Mouse (Mus musculus): ENCODE results near the gene Spata21. TPM values are rescaled to one million over a fixed set of nuclear protein-coding genes. Genes with fewer than 3 reads are reported as not detected.

Gene Spata21
- polyA plus RNA-seq, 1 experiment from 2014 or later: 0.11 TPM

DNA sequence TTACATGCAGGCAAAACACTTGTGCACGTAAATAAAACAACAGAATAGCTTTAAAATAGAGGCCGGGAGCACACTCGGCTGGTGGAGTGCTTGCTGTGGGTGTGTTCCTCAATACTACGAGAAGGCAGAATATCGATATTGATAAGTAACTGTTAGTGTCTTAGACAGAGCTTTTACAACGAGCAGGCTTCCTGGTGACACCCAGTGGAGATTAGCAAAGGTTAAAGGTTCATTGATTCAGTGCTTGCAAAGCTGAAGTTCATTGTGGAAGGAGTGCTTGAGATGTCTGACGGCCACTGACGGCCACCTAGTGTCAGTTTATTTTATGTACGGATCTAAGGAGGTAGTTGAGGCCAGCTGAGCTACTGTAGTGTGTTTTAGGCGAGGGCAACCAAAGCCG, 71.0 kb downstream of the Spata21 start:
- Histone ChIP-seq H3K4me2 (replicated peaks; ENCODE audit: low read depth) (no peak overlapping the region), H3K4me1 (replicated peaks; ENCODE audit: control insufficient read depth, insufficient read depth) (no peaks in the 10 kb centered on the region), H3K27me3 (ENCODE audit: control insufficient read depth, insufficient read depth, low read length) (no peaks in the 10 kb centered on the region), H3K9ac (ENCODE audit: low read length) (no peak overlapping the region), H3K36me3 (ENCODE audit: control insufficient read depth, insufficient read depth, low read length) (no peaks in the 10 kb centered on the region), H3K4me3 (ENCODE audit: low read depth, low read length) (no peak overlapping the region), H3K27ac (replicated peaks) (no peak overlapping the region), H3K9me3 (ENCODE audit: control insufficient read depth, low read length) (no peaks in the 10 kb centered on the region)
- 40% methylated on average over 11 of the region's 11 CpGs for WGBS
- TF ChIP-seq CTCF (IDR thresholded peaks at IDR 0.05; ENCODE audit: low read depth) (peak; percentile 28), EP300 (optimal IDR thresholded peaks at IDR 0.05) (no peak)
- ATAC-seq (ENCODE audit: low FRiP score, low TSS enrichment) (peak; percentile 51), DNase-seq (ENCODE audit: low spot score) (no peak)

DNA sequence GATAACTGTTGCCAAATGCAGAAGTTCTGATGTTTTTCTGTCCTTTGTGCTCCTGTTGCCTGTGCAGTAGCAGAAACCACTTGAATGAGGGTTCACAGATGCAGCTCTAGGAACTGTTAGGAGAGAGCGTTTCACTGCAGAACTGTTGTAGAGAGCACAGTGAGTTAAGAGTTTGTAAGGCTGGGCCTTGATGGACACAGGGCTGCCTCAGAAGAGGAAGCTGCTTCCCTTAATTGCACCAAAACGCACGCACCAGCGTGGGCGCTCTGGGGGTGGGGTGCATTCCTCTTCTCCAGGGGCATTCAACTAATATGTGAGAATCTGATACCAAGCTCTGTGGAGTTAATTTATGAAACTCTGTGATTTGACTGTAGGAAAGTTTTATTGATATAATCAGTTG, 71.5 kb downstream of the Spata21 start:
- H3K4me1 ChIP-seq (replicated peaks; ENCODE audit: control insufficient read depth, insufficient read depth): no peaks in the 10 kb centered on the region
- H3K27me3 ChIP-seq (ENCODE audit: control insufficient read depth, insufficient read depth, low read length): no peaks in the 10 kb centered on the region
- 39% methylated on average over 5 of the region's 5 CpGs for WGBS
- DNase-seq (ENCODE audit: low spot score) (no peak), ATAC-seq (ENCODE audit: low FRiP score, low TSS enrichment) (no peak)
- H3K27ac ChIP-seq (replicated peaks): 0 out of 2 replicates have a peak overlapping the region, but pooled peaks have one; percentile 8
- H3K36me3 ChIP-seq (ENCODE audit: control insufficient read depth, insufficient read depth, low read length): no peaks in the 10 kb centered on the region
- H3K9me3 ChIP-seq (ENCODE audit: control insufficient read depth, low read length): no peaks in the 10 kb centered on the region
- H3K9ac ChIP-seq (ENCODE audit: low read length): no peak overlapping the region
- no peak overlapping the region for H3K4me2 ChIP-seq (replicated peaks; ENCODE audit: low read depth)
- TF ChIP-seq CTCF (IDR thresholded peaks at IDR 0.05; ENCODE audit: low read depth): no peak
- no peak for TF ChIP-seq EP300 (optimal IDR thresholded peaks at IDR 0.05)
- H3K4me3 ChIP-seq (ENCODE audit: low read depth, low read length): no peak overlapping the region

DNA sequence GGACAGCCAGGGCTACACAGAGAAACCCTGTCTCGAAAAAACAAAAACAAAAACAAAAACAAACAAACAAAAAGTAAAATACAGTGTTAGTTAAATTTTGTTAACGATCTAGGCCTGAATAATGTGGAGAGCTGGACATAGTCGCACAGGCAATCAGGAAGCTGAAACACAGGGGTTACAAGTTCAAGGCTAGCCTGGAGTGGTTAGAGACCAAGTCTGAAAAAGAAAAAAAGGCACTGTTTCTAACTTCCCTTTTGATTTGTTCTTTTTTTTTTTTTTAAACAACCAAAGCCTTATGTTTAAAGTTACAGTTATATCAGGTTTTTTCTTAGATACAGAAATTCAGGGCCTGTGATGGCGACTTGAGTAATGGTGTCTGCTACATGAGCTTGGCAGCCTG, 72.1 kb downstream of the Spata21 start:
- H3K4me1 ChIP-seq (replicated peaks; ENCODE audit: control insufficient read depth, insufficient read depth): no peaks in the 10 kb centered on the region
- H3K4me3 ChIP-seq (ENCODE audit: low read depth, low read length): no peak overlapping the region
- H3K4me2 ChIP-seq (replicated peaks; ENCODE audit: low read depth): no peak overlapping the region
- no peaks in the 10 kb centered on the region for H3K36me3 ChIP-seq (ENCODE audit: control insufficient read depth, insufficient read depth, low read length)
- DNase-seq (ENCODE audit: low spot score) (no peak), ATAC-seq (ENCODE audit: low FRiP score, low TSS enrichment) (no peak)
- no peaks in the 10 kb centered on the region for H3K27me3 ChIP-seq (ENCODE audit: control insufficient read depth, insufficient read depth, low read length)
- 80% methylated on average over 4 of the region's 4 CpGs for WGBS
- TF ChIP-seq CTCF (IDR thresholded peaks at IDR 0.05; ENCODE audit: low read depth): no peak
- TF ChIP-seq EP300 (optimal IDR thresholded peaks at IDR 0.05): no peak
- no peak overlapping the region for H3K27ac ChIP-seq (replicated peaks)
- H3K9me3 ChIP-seq (ENCODE audit: control insufficient read depth, low read length): no peaks in the 10 kb centered on the region
- H3K9ac ChIP-seq (ENCODE audit: low read length): no peak overlapping the region

- H3K27me3 ChIP-seq (ENCODE audit: control insufficient read depth, insufficient read depth, low read length): no peaks in the 10 kb centered on the region
- no peak for DNase-seq (ENCODE audit: low spot score)
- no peak overlapping the region for H3K4me2 ChIP-seq (replicated peaks; ENCODE audit: low read depth)
- TF ChIP-seq CTCF (IDR thresholded peaks at IDR 0.05; ENCODE audit: low read depth) (no peak), EP300 (optimal IDR thresholded peaks at IDR 0.05) (no peak)
- H3K9me3 ChIP-seq (ENCODE audit: control insufficient read depth, low read length): no peaks in the 10 kb centered on the region
- H3K36me3 ChIP-seq (ENCODE audit: control insufficient read depth, insufficient read depth, low read length): no peaks in the 10 kb centered on the region
- no peak overlapping the region for H3K4me3 ChIP-seq (ENCODE audit: low read depth, low read length)
- H3K27ac ChIP-seq (replicated peaks): no peak overlapping the region
- WGBS: 76% methylated on average over 6 of the region's 6 CpGs
- ATAC-seq (ENCODE audit: low FRiP score, low TSS enrichment): no peak
- no peaks in the 10 kb centered on the region for H3K4me1 ChIP-seq (replicated peaks; ENCODE audit: control insufficient read depth, insufficient read depth)
- no peak overlapping the region for H3K9ac ChIP-seq (ENCODE audit: low read length)
Observed at GRCm38 (mm10) chr4:141161699-141162208, 73.6 kb downstream of the Spata21 start.

Other genes starting within 250 kb of the Spata21 start
- 1.3 and 2.1 TPM in 2 replicates for gene Padi1, start 242.6 kb upstream of the Spata21 start, polyA plus RNA-seq (2015; fragmentation: Nextera tagmentation; extraction: Ambion mirVana)
- 0.64 and 0.69 TPM in 2 replicates for gene Padi2, start 182.0 kb upstream of the Spata21 start, polyA plus RNA-seq (2015; fragmentation: Nextera tagmentation; extraction: Ambion mirVana)
- gene Sdhb, start 127.1 kb upstream of the Spata21 start, polyA plus RNA-seq (2015; fragmentation: Nextera tagmentation; extraction: Ambion mirVana): 374 and 382 TPM in 2 replicates
- 14.4 and 15.9 TPM in 2 replicates for gene Atp13a2, start 101.5 kb upstream of the Spata21 start, polyA plus RNA-seq (2015; fragmentation: Nextera tagmentation; extraction: Ambion mirVana)
- gene Mfap2, start 77.9 kb upstream of the Spata21 start, polyA plus RNA-seq (2015; fragmentation: Nextera tagmentation; extraction: Ambion mirVana): 244 and 247 TPM in 2 replicates
- gene Crocc, start 27.8 kb upstream of the Spata21 start, polyA plus RNA-seq (2015; fragmentation: Nextera tagmentation; extraction: Ambion mirVana): 1.4 and 1.6 TPM in 2 replicates
- gene Necap2, start 10.0 kb upstream of the Spata21 start, polyA plus RNA-seq (2015; fragmentation: Nextera tagmentation; extraction: Ambion mirVana): 77.7 and 81.1 TPM in 2 replicates
- 28.6 and 29.6 TPM in 2 replicates for gene Szrd1, start 51.4 kb downstream of the Spata21 start, polyA plus RNA-seq (2015; fragmentation: Nextera tagmentation; extraction: Ambion mirVana)
- gene Fbxo42, start 59.6 kb downstream of the Spata21 start, polyA plus RNA-seq (2015; fragmentation: Nextera tagmentation; extraction: Ambion mirVana): 9.8 and 11.5 TPM in 2 replicates
- gene Rsg1, start 125.6 kb downstream of the Spata21 start, polyA plus RNA-seq (2015; fragmentation: Nextera tagmentation; extraction: Ambion mirVana): 1.8 and 2.3 TPM in 2 replicates
- gene Arhgef19, start 151.2 kb downstream of the Spata21 start, polyA plus RNA-seq (2015; fragmentation: Nextera tagmentation; extraction: Ambion mirVana): 6.6 and 9.2 TPM in 2 replicates
- gene Epha2, start 212.9 kb downstream of the Spata21 start, polyA plus RNA-seq (2015; fragmentation: Nextera tagmentation; extraction: Ambion mirVana): 3.9 and 4.9 TPM in 2 replicates

All from stomach, postnatal 0 days (tissue).